Mouse (Mus musculus) midbrain, postnatal 0 days (tissue): ENCODE measurements at regions not wholly inside any gene's neighbourhood (a gene's known extent, or its start where the extent isn't known, plus 50 kb on each side); places are given as distances from the start of the nearest gene placed in this dataset.

Source experiments
- ATAC-seq: fragments of 200-750 bp; cut with Nextera tagmentation; 2 replicates; pipeline ENCODE4 v1.8.0; 2017; ENCODE audit warnings: moderate number of reproducible peaks, mild to moderate bottlenecking, moderate TSS enrichment, moderate library complexity; ENCODE audit not compliant: low FRiP score
- DNase-seq: peaks from one replicate; pipeline ENCODE4 v3.0.0-alpha.2; 2015; ENCODE audit warnings: low spot score
- H3K27ac ChIP-seq: fragments of 300-500 bp; sonication (generic); 2 replicates; pipeline ENCODE4 v1.5.1; 2014; ENCODE audit warnings: low read depth, mild to moderate bottlenecking, low read length, mixed read lengths
- H3K27me3 ChIP-seq: fragments of 300-500 bp; sonication (generic); 2 replicates; pipeline ENCODE4 v1.6.1; 2014; ENCODE audit warnings: low read length, control low read depth, mixed read lengths; ENCODE audit not compliant: insufficient read depth
- H3K36me3 ChIP-seq: fragments of 300-500 bp; sonication (generic); 2 replicates; pipeline ENCODE4 v1.6.1; 2014; ENCODE audit warnings: low read length, control low read depth, mixed read lengths; ENCODE audit not compliant: insufficient read depth
- H3K4me1 ChIP-seq: fragments of 300-500 bp; sonication (generic); 2 replicates; pipeline ENCODE4 v1.6.1; 2014; ENCODE audit warnings: mild to moderate bottlenecking, control low read depth, antibody characterized with exemption, low read length, mixed read lengths; ENCODE audit not compliant: insufficient read depth
- H3K4me2 ChIP-seq: fragments of 300-500 bp; sonication (generic); 2 replicates; pipeline ENCODE4 v1.6.1; 2014; ENCODE audit warnings: low read depth, mild to moderate bottlenecking, low read length, mixed read lengths; ENCODE audit not compliant: poor library complexity, severe bottlenecking
- H3K4me3 ChIP-seq: fragments of 300-500 bp; sonication (generic); 2 replicates; pipeline ENCODE4 v1.5.1; 2014; ENCODE audit warnings: low read depth, mild to moderate bottlenecking, low read length, moderate library complexity
- H3K9ac ChIP-seq: fragments of 300-500 bp; sonication (generic); replicated peaks from 2 replicates; pipeline ENCODE4 v1.6.1; 2014; ENCODE audit warnings: mild to moderate bottlenecking, low read length, moderate library complexity, mixed read lengths; ENCODE audit not compliant: poor library complexity, severe bottlenecking
- H3K9me3 ChIP-seq: fragments of 300-500 bp; sonication (generic); 2 replicates; pipeline ENCODE4 v1.6.1; 2016; ENCODE audit warnings: low read length, control low read depth
- CTCF ChIP-seq: IDR thresholded peaks from 2 replicates; pipeline ENCODE4 v1.5.1; 2016; ENCODE audit warnings: antibody characterized with exemption, mild to moderate bottlenecking
- WGBS: fragments of 180-500 bp; shearing (Covaris S2); extraction: QIAGEN DNeasy Blood & Tissue Kit; methylation state at CpG from one replicate; pipeline ENCODE4 v1.1.7; 2014; 5-methylcytosine and 5-hydroxymethylcytosine counted together

- no peak; the same call in 1 of the 2 replicates for TF ChIP-seq CTCF
- Histone ChIP-seq H3K27ac (no peak overlapping the region), H3K9ac (no peak overlapping the region), H3K4me2 (no peak overlapping the region), H3K4me3 (no peak overlapping the region), H3K36me3 (no peaks in the 10 kb centered on the region), H3K9me3 (no peaks in the 10 kb centered on the region), H3K27me3 (no peaks in the 10 kb centered on the region), H3K4me1 (no peaks in the 10 kb centered on the region)
- DNase-seq (no peak), ATAC-seq (no peak)
- 95% methylated on average over 4 of the region's 4 CpGs for WGBS
Observed at GRCm38 (mm10) chr13:53667518-53667917, 194.6 kb upstream of the Msx2 start.

DNA sequence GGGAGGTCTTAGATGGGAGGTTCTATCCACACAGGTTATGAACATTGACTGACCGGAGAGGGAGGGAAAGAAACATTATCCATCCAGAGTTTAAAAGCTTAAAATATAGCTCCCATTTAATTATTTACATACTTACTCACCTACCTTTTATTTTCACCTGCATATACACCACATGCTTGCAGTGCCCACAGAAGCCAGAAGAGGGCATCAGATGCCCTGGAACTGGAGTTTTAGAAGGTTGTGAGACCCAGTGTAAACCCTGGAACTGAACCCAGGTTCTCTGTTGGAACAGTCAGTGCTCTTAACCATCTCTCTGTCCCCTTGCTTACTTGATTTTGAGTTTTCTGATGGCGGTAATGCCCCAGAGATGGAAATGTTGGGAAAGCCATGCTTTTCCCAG lies 192.7 kb upstream of the Msx2 start:
- no peak for TF ChIP-seq CTCF
- Histone ChIP-seq H3K4me1 (no peaks in the 10 kb centered on the region), H3K36me3 (no peaks in the 10 kb centered on the region), H3K4me2 (no peak overlapping the region), H3K9me3 (no peaks in the 10 kb centered on the region), H3K27me3 (no peaks in the 10 kb centered on the region), H3K9ac (no peak overlapping the region), H3K27ac (no peak overlapping the region), H3K4me3 (no peak overlapping the region)
- DNase-seq (no peak), ATAC-seq (no peak)
- WGBS: 92% methylated on average over 2 of the region's 2 CpGs

DNA sequence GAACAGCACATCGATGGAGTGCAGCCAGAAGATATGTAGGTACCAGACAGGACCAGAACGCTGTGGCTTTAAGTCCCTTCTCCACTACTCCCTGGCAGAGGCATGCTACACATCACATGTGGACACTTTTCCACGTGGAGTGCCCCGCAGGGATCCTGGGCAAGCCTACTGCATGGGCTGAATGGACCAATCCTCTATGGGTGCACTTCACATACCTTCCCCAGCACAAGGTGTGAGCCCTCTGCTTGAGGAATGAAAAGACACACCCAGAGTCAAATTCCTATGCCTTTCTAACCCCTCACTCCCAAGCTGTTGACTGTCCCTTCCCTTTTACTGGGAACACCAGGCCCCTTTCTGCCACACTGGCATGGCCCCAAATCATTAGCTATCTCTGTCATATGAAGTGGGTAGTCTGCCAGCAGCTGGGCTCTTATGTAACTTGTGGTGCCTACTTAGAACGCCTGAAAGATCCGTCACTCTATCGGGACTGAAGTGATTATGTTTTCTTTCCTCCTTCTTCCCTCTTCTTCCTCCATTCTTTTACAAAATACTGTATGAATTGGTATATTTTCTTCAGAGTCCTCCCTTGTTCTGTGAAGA lies 191.9 kb upstream of the Msx2 start:
- WGBS: 89% methylated on average over 7 of the region's 7 CpGs
- no peak for TF ChIP-seq CTCF
- Histone ChIP-seq H3K36me3 (no peaks in the 10 kb centered on the region), H3K4me2 (no peak overlapping the region), H3K9me3 (no peaks in the 10 kb centered on the region), H3K27ac (no peak overlapping the region), H3K9ac (no peak overlapping the region), H3K27me3 (no peaks in the 10 kb centered on the region), H3K4me3 (no peak overlapping the region), H3K4me1 (no peaks in the 10 kb centered on the region)
- DNase-seq (peak; percentile 40), ATAC-seq (no peak)

DNA sequence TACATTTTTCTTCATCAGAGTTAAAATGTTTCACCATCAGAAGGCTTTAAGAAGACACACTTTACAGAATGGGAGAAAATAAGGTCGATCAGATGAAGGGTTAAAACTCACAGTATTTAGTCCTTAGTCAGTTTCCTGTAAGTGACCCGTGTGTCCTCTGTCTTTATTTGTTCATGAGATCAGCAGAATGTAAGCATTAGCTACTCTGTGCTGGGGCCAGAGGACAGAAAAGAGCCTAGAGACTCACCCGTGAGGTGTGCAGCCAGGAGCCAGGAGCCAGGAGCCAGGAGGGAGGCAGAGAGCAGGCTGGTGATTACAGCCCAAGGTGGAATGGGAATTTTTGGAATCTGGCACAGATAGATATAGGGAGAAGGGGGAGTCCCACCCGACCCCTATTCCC lies 180.0 kb upstream of the Msx2 start:
- Histone ChIP-seq H3K9me3 (no peaks in the 10 kb centered on the region), H3K9ac (no peak overlapping the region), H3K36me3 (no peaks in the 10 kb centered on the region), H3K4me3 (no peak overlapping the region), H3K27me3 (no peaks in the 10 kb centered on the region), H3K4me2 (no peak overlapping the region), H3K4me1 (no peaks in the 10 kb centered on the region), H3K27ac (no peak overlapping the region)
- ATAC-seq (no peak), DNase-seq (no peak)
- WGBS: 57% methylated on average over 4 of the region's 4 CpGs
- TF ChIP-seq CTCF: no peak

DNA sequence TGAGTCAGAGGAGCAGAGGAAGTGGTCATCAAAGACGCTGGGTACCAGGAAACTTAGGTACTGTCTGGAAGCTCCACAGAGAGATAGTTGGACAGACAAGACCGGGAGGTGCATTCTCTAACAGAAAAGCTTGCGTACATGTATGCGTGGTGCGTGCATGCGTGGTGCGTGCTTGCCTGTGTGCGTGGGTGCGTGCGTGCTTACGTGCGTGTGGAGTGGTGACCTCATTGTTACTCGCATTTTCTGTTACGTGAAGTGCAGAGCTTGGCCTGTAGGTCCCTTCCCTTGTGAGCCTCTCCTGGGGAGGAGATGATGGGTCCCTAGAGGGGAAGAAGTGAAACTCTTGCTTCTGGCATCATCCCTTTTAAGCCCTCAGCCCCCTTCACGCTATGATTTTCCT lies 175.5 kb upstream of the Msx2 start:
- no peak for TF ChIP-seq CTCF
- 92% methylated on average over 15 of the region's 15 CpGs for WGBS

DNA sequence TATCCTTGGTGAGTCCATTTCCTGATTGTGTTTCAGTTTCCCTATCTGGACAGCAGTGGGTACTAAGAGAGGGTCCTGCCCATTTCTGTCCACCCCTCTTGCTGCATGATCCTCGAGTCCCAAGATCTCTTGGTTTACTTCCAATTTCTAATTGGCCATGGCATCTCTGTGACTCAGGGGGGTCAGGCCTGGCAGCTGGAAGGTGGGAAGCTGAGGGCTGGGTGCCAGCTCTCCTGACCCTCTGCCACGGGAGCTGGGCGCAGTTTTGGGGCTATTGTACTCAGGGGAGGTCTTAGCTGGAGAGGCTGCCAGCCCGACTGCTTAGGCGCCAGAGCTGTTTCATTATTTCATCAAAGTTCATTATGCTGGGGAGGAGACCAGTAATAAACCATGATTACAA lies 169.7 kb upstream of the Msx2 start:
- no peak for ATAC-seq
- 62% methylated on average over 5 of the region's 5 CpGs for WGBS
- Histone ChIP-seq H3K27me3 (no peaks in the 10 kb centered on the region), H3K27ac (no peak overlapping the region), H3K4me3 (no peak overlapping the region), H3K4me1 (0 out of 2 replicates have a peak, but pooled peaks cover 4% of the 10 kb centered on the region), H3K9ac (no peak overlapping the region), H3K9me3 (no peaks in the 10 kb centered on the region), H3K4me2 (no peak overlapping the region), H3K36me3 (no peaks in the 10 kb centered on the region)
- no peak for TF ChIP-seq CTCF
- DNase-seq: peak; percentile 60

More for the DNA sequence above, 175.5 kb upstream of the Msx2 start:
- Histone ChIP-seq H3K36me3 (no peaks in the 10 kb centered on the region), H3K9ac (no peak overlapping the region), H3K4me2 (no peak overlapping the region), H3K4me3 (no peak overlapping the region), H3K9me3 (no peaks in the 10 kb centered on the region), H3K27me3 (no peaks in the 10 kb centered on the region), H3K27ac (no peak overlapping the region), H3K4me1 (no peaks in the 10 kb centered on the region)
- DNase-seq (no peak), ATAC-seq (no peak)
